Mouse (Mus musculus) intestine, embryonic 15.5 days (tissue): ENCODE results near the gene Ager. TPM values are rescaled to one million over a fixed set of nuclear protein-coding genes. Genes with fewer than 3 reads are reported as not detected.
A peak's percentile ranks its signal among the peaks of the same experiment; 100 is the strongest.

Source experiments
- ATAC-seq: fragments of 200-750 bp; cut with Nextera tagmentation; 2 replicates; pipeline ENCODE4 v1.8.0; 2017; ENCODE audit warnings: moderate TSS enrichment, moderate library complexity
- H3K27ac ChIP-seq: fragments of 300-500 bp; sonication (generic); 2 replicates; pipeline ENCODE4 v1.5.1; 2015; ENCODE audit warnings: mild to moderate bottlenecking, inconsistent platforms
- H3K27me3 ChIP-seq: fragments of 300-500 bp; sonication (generic); replicated peaks from 2 replicates; pipeline ENCODE4 v1.6.1; 2015; ENCODE audit warnings: inconsistent platforms
- H3K36me3 ChIP-seq: fragments of 300-500 bp; sonication (generic); 2 replicates; pipeline ENCODE4 v1.6.1; 2015; ENCODE audit warnings: inconsistent platforms
- H3K4me1 ChIP-seq: fragments of 300-500 bp; sonication (generic); replicated peaks from 2 replicates; pipeline ENCODE4 v1.6.1; 2015; ENCODE audit warnings: inconsistent platforms
- H3K4me2 ChIP-seq: fragments of 300-500 bp; sonication (generic); replicated peaks from 2 replicates; pipeline ENCODE4 v1.6.1; 2015; ENCODE audit warnings: mild to moderate bottlenecking, inconsistent platforms
- H3K4me3 ChIP-seq: fragments of 300-500 bp; sonication (generic); replicated peaks from 2 replicates; pipeline ENCODE4 v1.5.1; 2015; ENCODE audit warnings: inconsistent platforms
- H3K9ac ChIP-seq: fragments of 300-500 bp; sonication (generic); 2 replicates; pipeline ENCODE4 v1.6.1; 2015; ENCODE audit warnings: inconsistent platforms
- H3K9me3 ChIP-seq: fragments of 300-500 bp; sonication (generic); 2 replicates; pipeline ENCODE4 v1.6.1; 2016; ENCODE audit warnings: inconsistent platforms
- WGBS: fragments of 180-500 bp; shearing (Covaris S2); methylation state at CpG from one replicate; pipeline ENCODE4 v1.1.7; 2015; 5-methylcytosine and 5-hydroxymethylcytosine counted together
- polyA plus RNA-seq: library from polyadenylated mRNA; unstranded; fragments of >200 nt; fragmentation: Nextera tagmentation; extraction: Ambion mirVana; gene quantifications from 2 replicates; pipeline ENCODE4 v1.2.1, GENCODE M21; 2015

Ager gene
- polyA plus RNA-seq, 1 experiment from 2014 or later = 2.7 TPM

- Histone ChIP-seq H3K27ac (no peak overlapping the region), H3K4me3 (no peak overlapping the region), H3K9ac (no peak overlapping the region), H3K9me3 (no peaks in the 10 kb centered on the region), H3K4me2 (no peak overlapping the region), H3K27me3 (no peaks in the 10 kb centered on the region), H3K36me3 (0 out of 2 replicates have a peak, but pooled peaks cover 5% of the 10 kb centered on the region), H3K4me1 (peaks cover 32% of the 10 kb centered on the region)
- ATAC-seq = no peak
- WGBS = 88% methylated on average over 4 of the region's 4 CpGs
These were observed 45.7 kb downstream of the Ager start for GRCm38 (mm10) chr17:34643379-34643778.

- ATAC-seq = no peak
- Histone ChIP-seq H3K27me3 (no peaks in the 10 kb centered on the region), H3K4me2 (no peak overlapping the region), H3K36me3 (0 out of 2 replicates have a peak, but pooled peaks cover 5% of the 10 kb centered on the region), H3K27ac (no peak overlapping the region), H3K4me3 (no peak overlapping the region), H3K4me1 (peaks cover 32% of the 10 kb centered on the region), H3K9ac (no peak overlapping the region), H3K9me3 (no peaks in the 10 kb centered on the region)
- WGBS = 76% methylated on average over 10 of the region's 10 CpGs
These were observed 46.3 kb downstream of the Ager start for GRCm38 (mm10) chr17:34643944-34644343.

- Histone ChIP-seq H3K9me3 (no peaks in the 10 kb centered on the region), H3K4me2 (peak within 1 kb of the TSS; percentile 68), H3K27ac (peak within 1 kb of the TSS; percentile 66; the same call in 1 of the 2 replicates), H3K4me1 (peaks cover 32% of the 10 kb centered on the region), H3K4me3 (peak within 1 kb of the TSS; percentile 55), H3K9ac (peak within 1 kb of the TSS; percentile 68), H3K27me3 (no peaks in the 10 kb centered on the region), H3K36me3 (peaks cover 5% of the 10 kb centered on the region; the same call in 1 of the 2 replicates)
- ATAC-seq = peak; percentile 80
- under 1% methylated on average over 16 of the region's 16 CpGs for WGBS
These were observed 46.9 kb downstream of the Ager start, which contains the start of gene Fkbpl for GRCm38 (mm10) chr17:34644608-34645007. Gene Fkbpl (plus strand): TSS chr17:34644764.

GRCm38 (mm10) chr17:34645256-34645829, 47.7 kb downstream of the Ager start:
- ATAC-seq = no peak
- Histone ChIP-seq H3K4me3 (peak overlapping the region; percentile 55), H3K27me3 (no peaks in the 10 kb centered on the region), H3K4me2 (peak overlapping the region; percentile 68), H3K36me3 (peaks cover 7% of the 10 kb centered on the region), H3K9ac (peak overlapping the region; percentile 68), H3K27ac (0 out of 2 replicates have a peak overlapping the region, but pooled peaks have one; percentile 66), H3K9me3 (no peaks in the 10 kb centered on the region), H3K4me1 (peaks cover 32% of the 10 kb centered on the region)
- WGBS = 40% methylated on average over 10 of the region's 10 CpGs

- Histone ChIP-seq H3K27ac (no peak overlapping the region), H3K4me1 (peaks cover 28% of the 10 kb centered on the region), H3K27me3 (no peaks in the 10 kb centered on the region), H3K36me3 (peaks cover 7% of the 10 kb centered on the region), H3K4me2 (peak overlapping the region; percentile 68), H3K9me3 (no peaks in the 10 kb centered on the region), H3K4me3 (no peak overlapping the region), H3K9ac (no peak overlapping the region)
- no peak for ATAC-seq
- WGBS = 91% methylated on average over 30 of the region's 30 CpGs
These were observed 48.3 kb downstream of the Ager start for GRCm38 (mm10) chr17:34645831-34646511.

GRCm38 (mm10) chr17:34646906-34647787, 49.5 kb downstream of the Ager start, which contains the start of gene Atf6b:
Gene Atf6b (plus strand): TSS chr17:34647146.
- Histone ChIP-seq H3K27ac (peak within 1 kb of the TSS; percentile 71), H3K27me3 (no peaks in the 10 kb centered on the region), H3K4me1 (peaks cover 23% of the 10 kb centered on the region), H3K36me3 (peaks cover 11% of the 10 kb centered on the region), H3K4me3 (peak within 1 kb of the TSS; percentile 97), H3K4me2 (peak within 1 kb of the TSS; percentile 89), H3K9me3 (no peaks in the 10 kb centered on the region), H3K9ac (peak within 1 kb of the TSS; percentile 90)
- peak; percentile 97 for ATAC-seq
- WGBS = under 1% methylated on average over 66 of the region's 66 CpGs

- 83% methylated on average over 16 of the region's 16 CpGs for WGBS
- Histone ChIP-seq H3K27me3 (no peaks in the 10 kb centered on the region), H3K27ac (no peak overlapping the region), H3K4me2 (peak overlapping the region; percentile 89), H3K36me3 (peaks cover 11% of the 10 kb centered on the region), H3K9me3 (no peaks in the 10 kb centered on the region), H3K9ac (no peak overlapping the region; the same call in 1 of the 2 replicates), H3K4me3 (peak overlapping the region; percentile 97; the same call in 1 of the 2 replicates), H3K4me1 (peaks cover 23% of the 10 kb centered on the region)
- ATAC-seq = no peak
These were observed 50.7 kb downstream of the Ager start for GRCm38 (mm10) chr17:34648141-34648890.

- 88% methylated on average over 18 of the region's 18 CpGs for WGBS
- Histone ChIP-seq H3K4me1 (peaks cover 20% of the 10 kb centered on the region), H3K27me3 (no peaks in the 10 kb centered on the region), H3K27ac (no peak overlapping the region), H3K9me3 (no peaks in the 10 kb centered on the region), H3K36me3 (peaks cover 11% of the 10 kb centered on the region), H3K9ac (no peak overlapping the region), H3K4me3 (no peak overlapping the region), H3K4me2 (no peak overlapping the region)
- ATAC-seq = no peak
These were observed 51.6 kb downstream of the Ager start for GRCm38 (mm10) chr17:34649106-34649864.

Other genes with a start within 250 kb of the Ager start
- 3.7 and 5.0 TPM in 2 replicates for gene Btnl2, start 243.0 kb upstream of the Ager start, polyA plus RNA-seq
- 9.4 and 14.7 TPM in 2 replicates for gene Btnl1, start 220.7 kb upstream of the Ager start, polyA plus RNA-seq
- 0.34 and 0.59 TPM in 2 replicates for gene BC051142, start 199.0 kb upstream of the Ager start, polyA plus RNA-seq
- 12.7 and 13.6 TPM in 2 replicates for gene Btnl4, start 120.5 kb upstream of the Ager start, polyA plus RNA-seq
- gene Btnl6, start 80.5 kb upstream of the Ager start, polyA plus RNA-seq = 13.1 and 15.2 TPM in 2 replicates
- 2.9 and 5.8 TPM in 2 replicates for gene Notch4, start 33.6 kb upstream of the Ager start, polyA plus RNA-seq
- gene Gpsm3, start 8.1 kb upstream of the Ager start, polyA plus RNA-seq = 10.1 TPM in 2 replicates
- gene Pbx2, start 6.6 kb upstream of the Ager start, polyA plus RNA-seq = 8.0 and 8.8 TPM in 2 replicates
- 165 and 174 TPM in 2 replicates for gene Rnf5, start 5.8 kb downstream of the Ager start, polyA plus RNA-seq
- 51.2 and 60.8 TPM in 2 replicates for gene Agpat1, start 6.4 kb downstream of the Ager start, polyA plus RNA-seq
- gene Egfl8, start 18.1 kb downstream of the Ager start, polyA plus RNA-seq = 3.0 and 3.4 TPM in 2 replicates
- gene Ppt2, start 30.6 kb downstream of the Ager start, polyA plus RNA-seq = 27.8 and 29.6 TPM in 2 replicates
- gene Prrt1, start 31.7 kb downstream of the Ager start, polyA plus RNA-seq = 0.40 and 0.49 TPM in 2 replicates
- gene Fkbpl, start 46.9 kb downstream of the Ager start, polyA plus RNA-seq = 12.1 and 13.7 TPM in 2 replicates
- gene Atf6b, start 49.3 kb downstream of the Ager start, polyA plus RNA-seq = 67.5 and 68.2 TPM in 2 replicates
- 1.1 and 1.3 TPM in 2 replicates for gene Tnxb, start 72.7 kb downstream of the Ager start, polyA plus RNA-seq
- gene C4b, start 146.0 kb downstream of the Ager start, polyA plus RNA-seq = 0.33 and 1.4 TPM in 2 replicates
- 0.38 and 18.1 TPM in 2 replicates for gene Cyp21a1, start 206.7 kb downstream of the Ager start, polyA plus RNA-seq
- 25.1 and 30.3 TPM in 2 replicates for gene Stk19, start 239.1 kb downstream of the Ager start, polyA plus RNA-seq
- 51.8 and 58.6 TPM in 2 replicates for gene Dxo, start 239.2 kb downstream of the Ager start, polyA plus RNA-seq